Mouse (Mus musculus) right cerebral cortex, adult 2 months (tissue): ENCODE measurements around the gene Ttc30b.
"Not testable (repeated sequence)": the region's sequence is repeated elsewhere in the genome, so short reads cannot be mapped to it uniquely, and the experiment has no call there.

Experiments used
- DNase-seq, 2 experiments: peaks; one replicate each; pipeline ENCODE4 v3.0.0; 2021 to 2022; ENCODE audit warnings: low spot score in 2 of 2

Ttc30b gene

GRCm38 (mm10) chr2:75938117-75939063, at the start of gene Ttc30b:
Gene Ttc30b (minus strand): TSS chr2:75938585.
- DNase-seq: peak; percentile 75 to 88

- no peak for DNase-seq
Measured at GRCm38 (mm10) chr2:75987739-75988138, 49.4 kb upstream of the Ttc30b start.

- peak; percentile 66 to 79 for DNase-seq
Measured at GRCm38 (mm10) chr2:75985124-75985523, 46.7 kb upstream of the Ttc30b start.

- DNase-seq: no peak
Measured at GRCm38 (mm10) chr2:75983847-75984246, 45.5 kb upstream of the Ttc30b start.

- DNase-seq: no peak
Measured at GRCm38 (mm10) chr2:75983091-75983490, 44.7 kb upstream of the Ttc30b start.

- no peak for DNase-seq
Measured at GRCm38 (mm10) chr2:75982626-75983025, 44.2 kb upstream of the Ttc30b start.

- DNase-seq: peak; percentile 76 to 88
Measured at GRCm38 (mm10) chr2:75981440-75982081, 43.2 kb upstream of the Ttc30b start, which contains the start of gene Ttc30a1. Gene Ttc30a1 (minus strand): TSS chr2:75981967.

GRCm38 (mm10) chr2:75980933-75981439, 42.6 kb upstream of the Ttc30b start:
- not testable (repeated sequence) for DNase-seq

GRCm38 (mm10) chr2:75977752-75978368, 39.5 kb upstream of the Ttc30b start, which contains the start of gene Ttc30a2:
Gene Ttc30a2 (minus strand): TSS chr2:75978170.
- DNase-seq: not testable (repeated sequence)

GRCm38 (mm10) chr2:75976070-75976469, 37.7 kb upstream of the Ttc30b start:
- not testable (repeated sequence) for DNase-seq

GRCm38 (mm10) chr2:75974131-75974530, 35.7 kb upstream of the Ttc30b start:
- DNase-seq: no peak

- DNase-seq: peak; percentile 72 to 83
Measured at GRCm38 (mm10) chr2:75964972-75965371, 26.6 kb upstream of the Ttc30b start.

- DNase-seq: peak; percentile 47 to 51
Measured at GRCm38 (mm10) chr2:75964512-75964911, 26.1 kb upstream of the Ttc30b start.

- no peak for DNase-seq
Measured at GRCm38 (mm10) chr2:75964051-75964450, 25.7 kb upstream of the Ttc30b start.

GRCm38 (mm10) chr2:75963211-75963840, 24.9 kb upstream of the Ttc30b start:
- no peak for DNase-seq

- DNase-seq: no peak
Measured at GRCm38 (mm10) chr2:75960366-75961330, 22.3 kb upstream of the Ttc30b start.

- no peak for DNase-seq
Measured at GRCm38 (mm10) chr2:75959850-75960365, 21.5 kb upstream of the Ttc30b start.

GRCm38 (mm10) chr2:75959183-75959849, 20.9 kb upstream of the Ttc30b start:
- no peak for DNase-seq

- no peak for DNase-seq
Measured at GRCm38 (mm10) chr2:75955709-75956108, 17.3 kb upstream of the Ttc30b start.
